Mouse (Mus musculus): Measurements from ENCODE around the gene Gm12248.

The Gm12248 gene

GRCm38 (mm10) chr11:58093021-58093528 is at the start of gene Gm12248:
Gm12248 (minus strand) TSS chr11:58093134.
- DNase-seq = no peak

GRCm38 (mm10) chr11:58139466-58139865 is 46.5 kb upstream of the Gm12248 start:
- peak; percentile 62 for DNase-seq

- DNase-seq = peak; percentile 51
These were observed 45.9 kb upstream of the Gm12248 start for GRCm38 (mm10) chr11:58138821-58139220.

GRCm38 (mm10) chr11:58136677-58137076 is 43.7 kb upstream of the Gm12248 start:
- DNase-seq = no peak

GRCm38 (mm10) chr11:58135296-58135695 is 42.4 kb upstream of the Gm12248 start:
- DNase-seq = no peak

- DNase-seq = peak; percentile 43
These were observed 41.9 kb upstream of the Gm12248 start for GRCm38 (mm10) chr11:58134869-58135268.

- no peak for DNase-seq
These were observed 39.1 kb upstream of the Gm12248 start for GRCm38 (mm10) chr11:58132026-58132425.

- DNase-seq = no peak
These were observed 36.4 kb upstream of the Gm12248 start for GRCm38 (mm10) chr11:58129302-58129843.

- DNase-seq = no peak
These were observed 34.6 kb upstream of the Gm12248 start for GRCm38 (mm10) chr11:58127544-58127943.

- no peak for DNase-seq
These were observed 33.6 kb upstream of the Gm12248 start for GRCm38 (mm10) chr11:58126397-58127160.

- DNase-seq = no peak
These were observed 32.1 kb upstream of the Gm12248 start for GRCm38 (mm10) chr11:58125021-58125420.

GRCm38 (mm10) chr11:58123711-58124110 is 30.8 kb upstream of the Gm12248 start:
- DNase-seq = no peak

GRCm38 (mm10) chr11:58121351-58121750 is 28.4 kb upstream of the Gm12248 start:
- DNase-seq = no peak

- no peak for DNase-seq
These were observed 27.7 kb upstream of the Gm12248 start for GRCm38 (mm10) chr11:58120655-58121054.

GRCm38 (mm10) chr11:58117044-58117652 is 24.2 kb upstream of the Gm12248 start:
- no peak for DNase-seq

GRCm38 (mm10) chr11:58116560-58116959 is 23.6 kb upstream of the Gm12248 start:
- DNase-seq = no peak

GRCm38 (mm10) chr11:58107664-58108337 is 14.9 kb upstream of the Gm12248 start:
- DNase-seq = no peak

- no peak for DNase-seq
These were observed 14.1 kb upstream of the Gm12248 start for GRCm38 (mm10) chr11:58107009-58107408.

GRCm38 (mm10) chr11:58104351-58104791 is 11.4 kb upstream of the Gm12248 start:
- DNase-seq = peak; percentile 61

GRCm38 (mm10) chr11:58103697-58104306 is 10.9 kb upstream of the Gm12248 start, which contains the start of gene Cnot8:
Cnot8 (plus strand) TSS chr11:58104153.
- peak; percentile 100 for DNase-seq

GRCm38 (mm10) chr11:58103344-58103653 is 10.4 kb upstream of the Gm12248 start:
- DNase-seq = peak; percentile 66

- DNase-seq = peak; percentile 80
These were observed 9.8 kb upstream of the Gm12248 start for GRCm38 (mm10) chr11:58102581-58103343.

Data from thymus, postnatal 25 days (tissue).